Mouse (Mus musculus) adrenal gland, adult 18-20 months (tissue): Measurements from ENCODE around the gene Stx18. TPM values are rescaled to one million over a fixed set of nuclear protein-coding genes. Genes with fewer than 3 reads are reported as not detected.

ENCODE experiments used
- DNase-seq, 2 experiments: peaks; one replicate each; pipeline ENCODE4 v3.0.0; 2021 to 2022; ENCODE audit warnings: low spot score in 2 of 2
- long read RNA-seq, 2 experiments: library from polyadenylated mRNA; stranded (forward); transcript quantifications; one replicate each; pipeline ENCODE4 v2.0.0; 2021
- total RNA-seq, 2 experiments: library from RNA; stranded (reverse); gene quantifications; 1 replicate in 1 of 2; 2 replicates in 1 of 2; pipeline ENCODE4 v1.2.3; 2021

The Stx18 gene
- total RNA-seq, result 10 to 100 TPM; 34.7 to 42.5 TPM
- long read RNA-seq, experiment 1, transcript Stx18-203 (11 exons, 3,002 nt), result major isoform, 24 of 28 reads
- long read RNA-seq, experiment 1, partial matches to known transcripts, result 1 of 28 reads
- long read RNA-seq, experiment 1, other reads (novel, unspliced or antisense), result 0 of 28 reads
- long read RNA-seq, experiment 2, transcript Stx18-203 (11 exons, 3,002 nt), result major isoform, 47 of 64 reads
- long read RNA-seq, experiment 2, partial matches to known transcripts, result 0 of 64 reads
- long read RNA-seq, experiment 2, other reads (novel, unspliced or antisense), result 10 of 64 reads

- DNase-seq, result peak; percentile 77 to 79
Measured at GRCm38 (mm10) chr5:38038710-38039592, at the start of gene Stx18. Gene Stx18 (plus strand): TSS chr5:38038742.

- DNase-seq, result no peak
Measured at GRCm38 (mm10) chr5:37992346-37992745, 46.2 kb upstream of the Stx18 start.

GRCm38 (mm10) chr5:37998805-37999204, 39.7 kb upstream of the Stx18 start:
- no peak for DNase-seq

DNA sequence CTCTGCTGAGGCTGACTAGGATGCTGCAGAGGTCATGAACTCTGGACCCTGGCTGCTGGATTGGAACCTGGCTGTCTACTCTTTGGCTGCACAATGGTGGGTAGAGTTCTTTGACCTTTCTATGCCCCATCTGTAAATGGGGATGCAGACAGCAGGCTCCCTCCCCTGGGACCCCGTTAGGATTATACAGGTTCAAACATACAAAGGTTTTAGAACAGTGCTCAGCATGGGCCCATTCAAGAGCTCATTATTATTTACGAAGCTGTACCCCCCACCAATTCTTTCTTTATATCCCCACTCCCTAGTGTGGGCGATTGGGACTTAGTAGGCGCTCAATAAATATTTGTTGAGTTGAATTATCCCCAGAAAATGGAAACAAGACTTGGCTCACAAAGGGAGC, 36.0 kb upstream of the Stx18 start:
- DNase-seq, result no peak

- DNase-seq, result no peak
Measured at GRCm38 (mm10) chr5:38004746-38005145, 33.8 kb upstream of the Stx18 start.

GRCm38 (mm10) chr5:38006415-38007347, 31.9 kb upstream of the Stx18 start:
- DNase-seq, result no peak

- no peak for DNase-seq
Measured at GRCm38 (mm10) chr5:38009071-38009470, 29.5 kb upstream of the Stx18 start.

- DNase-seq, result no peak
Measured at GRCm38 (mm10) chr5:38014916-38015315, 23.6 kb upstream of the Stx18 start.

- DNase-seq, result no peak
Measured at GRCm38 (mm10) chr5:38016945-38017344, 21.6 kb upstream of the Stx18 start.

DNA sequence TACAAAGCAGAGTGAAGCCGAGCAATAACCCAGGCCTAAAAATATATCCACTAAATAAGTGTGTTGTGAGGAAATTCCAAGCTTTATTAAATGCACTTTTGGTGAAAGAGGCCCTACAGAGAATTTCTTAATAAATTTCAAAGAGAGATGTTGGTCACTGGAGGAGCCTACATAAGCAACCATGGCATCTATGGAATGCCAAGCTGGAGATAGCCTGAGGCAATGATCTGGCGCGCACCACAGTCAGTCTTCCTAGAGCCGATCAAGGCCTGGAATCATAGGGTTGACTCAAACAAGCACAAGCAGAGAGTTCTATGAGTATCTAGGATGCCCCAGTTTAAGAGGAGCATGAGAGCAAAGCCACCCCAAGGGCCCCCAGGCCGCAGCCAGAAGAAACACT, 10.9 kb upstream of the Stx18 start:
- no peak for DNase-seq

DNA sequence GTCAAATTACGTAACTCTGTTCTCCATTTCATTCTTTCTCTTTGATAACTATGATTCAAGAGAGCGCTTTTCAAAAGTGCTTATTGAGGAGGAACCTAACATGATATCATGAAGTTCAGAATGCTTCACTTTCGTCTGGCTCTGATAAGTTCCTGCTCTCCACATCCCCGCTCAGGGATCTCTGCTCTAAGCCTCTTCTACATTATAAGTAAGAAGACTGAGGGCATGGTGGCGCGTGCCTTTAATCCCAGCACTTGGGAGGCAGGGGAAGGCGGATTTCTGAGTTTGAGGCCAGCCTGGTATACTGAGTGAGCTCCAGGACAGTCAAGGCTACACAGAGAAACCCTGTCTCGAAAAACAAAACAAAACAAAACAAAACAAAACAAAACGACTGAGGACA, 268 bp upstream of the Stx18 start:
- DNase-seq, result no peak

GRCm38 (mm10) chr5:38039796-38040195, 1.3 kb downstream of the Stx18 start:
- DNase-seq, result no peak

GRCm38 (mm10) chr5:38044923-38045322, 6.4 kb downstream of the Stx18 start:
- no peak for DNase-seq

- DNase-seq, result no peak
Measured at GRCm38 (mm10) chr5:38048177-38048576, 9.6 kb downstream of the Stx18 start.

- DNase-seq, result no peak
Measured at GRCm38 (mm10) chr5:38061051-38061450, 22.5 kb downstream of the Stx18 start.

- no peak for DNase-seq
Measured at GRCm38 (mm10) chr5:38062709-38063108, 24.2 kb downstream of the Stx18 start.

- DNase-seq, result no peak
Measured at GRCm38 (mm10) chr5:38063339-38063738, 24.8 kb downstream of the Stx18 start.

GRCm38 (mm10) chr5:38064043-38064575, 25.6 kb downstream of the Stx18 start:
- no peak for DNase-seq

- no peak for DNase-seq
Measured at GRCm38 (mm10) chr5:38064701-38065100, 26.2 kb downstream of the Stx18 start.

DNA sequence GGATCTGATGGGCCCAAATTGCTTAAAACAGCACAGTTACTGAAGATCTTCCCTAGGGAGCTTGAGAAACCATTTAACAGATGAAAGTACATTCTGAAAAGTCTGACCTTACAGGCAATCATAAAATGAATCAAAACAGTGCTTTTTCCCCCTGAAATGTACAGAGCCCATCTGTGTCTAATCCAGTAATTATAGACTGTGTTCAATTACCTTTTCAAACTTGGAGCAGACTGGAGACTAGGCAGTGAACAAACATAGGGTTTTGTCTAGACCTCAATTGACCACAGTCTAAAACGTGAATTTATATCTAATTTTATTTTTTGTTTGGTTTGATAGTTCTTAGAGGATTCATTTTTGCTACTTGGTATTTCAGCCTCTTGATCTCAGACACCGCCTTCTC, 26.9 kb downstream of the Stx18 start:
- no peak for DNase-seq

GRCm38 (mm10) chr5:38066606-38067005, 28.1 kb downstream of the Stx18 start:
- no peak for DNase-seq
